Mouse (Mus musculus): ENCODE measurements around the gene Iqgap2.

Iqgap2 gene

DNA sequence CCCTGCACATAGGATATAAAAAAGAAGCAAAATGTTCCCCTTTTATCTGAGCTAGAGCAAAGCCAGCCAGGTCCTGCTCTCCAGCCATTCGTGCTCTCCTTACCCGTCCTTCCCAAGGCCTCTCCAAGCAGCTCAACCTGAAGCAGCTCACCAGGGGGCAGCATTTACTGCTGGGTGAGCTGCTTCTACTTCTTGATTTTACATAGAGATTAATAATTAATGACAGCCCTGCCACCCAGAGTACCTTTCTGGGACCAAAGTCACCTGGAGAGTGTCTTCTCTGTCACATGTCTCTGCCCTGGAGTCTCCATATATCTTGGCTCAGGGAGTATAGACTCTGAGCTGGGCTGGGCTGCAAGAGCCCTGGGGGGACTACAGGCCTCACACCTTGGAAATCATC, 114.5 kb downstream of the Iqgap2 start:
- peak; percentile 66 to 70 for DNase-seq

DNA sequence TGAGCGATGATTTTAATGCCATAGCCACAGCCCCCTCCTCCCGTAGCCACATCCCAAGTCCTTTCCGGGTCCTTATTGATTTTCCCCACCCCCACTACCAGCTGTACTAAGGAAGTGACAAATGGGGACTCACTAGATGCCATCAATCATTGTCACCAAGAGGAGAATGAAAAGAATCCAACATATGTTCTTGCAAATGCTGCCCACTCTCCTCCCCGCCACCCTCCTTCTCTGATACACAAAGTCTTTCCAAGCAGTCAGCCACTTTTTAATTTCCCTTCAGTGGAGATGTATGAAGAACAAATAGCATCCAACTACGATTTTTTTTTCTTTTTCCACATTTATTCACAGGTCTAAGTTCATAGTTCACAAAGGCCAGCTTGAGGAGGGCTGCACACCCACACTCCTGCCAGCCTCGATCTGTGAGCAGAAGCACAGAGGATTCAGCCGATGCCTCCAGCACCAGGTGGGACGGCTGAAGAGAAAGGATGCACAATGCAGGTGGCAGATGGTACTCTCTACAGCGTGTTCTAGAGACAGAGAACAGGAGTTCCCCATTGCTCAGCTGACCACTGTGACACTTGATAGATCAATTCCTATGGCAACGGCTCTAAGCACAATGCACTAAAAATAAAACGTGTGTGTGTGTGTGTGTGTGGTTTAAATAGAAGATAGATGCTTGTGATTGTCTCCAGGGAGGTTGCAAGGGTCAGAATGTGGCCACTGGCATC, 116.6 kb downstream of the Iqgap2 start:
- DNase-seq = peak; percentile 61 to 72

DNA sequence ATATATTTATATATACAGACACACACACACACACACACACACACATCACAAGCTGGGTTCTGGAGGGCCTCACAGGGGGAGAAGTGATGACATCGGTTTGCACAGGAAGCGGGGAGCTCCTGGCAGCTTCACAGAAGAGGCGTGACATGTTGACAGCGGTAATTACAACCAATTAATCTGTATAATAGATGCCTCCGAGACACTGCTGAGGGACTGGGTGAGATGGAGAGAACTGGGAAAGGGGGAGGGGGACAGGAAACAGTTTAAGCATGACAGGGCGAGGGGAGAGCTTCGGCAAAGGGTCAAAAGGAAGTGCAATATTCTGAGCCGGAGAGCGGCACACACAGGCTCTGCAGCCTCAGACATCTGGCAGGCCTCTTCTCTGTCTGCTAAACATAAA, 126.7 kb downstream of the Iqgap2 start:
- peak; percentile 53 to 62 for DNase-seq

DNA sequence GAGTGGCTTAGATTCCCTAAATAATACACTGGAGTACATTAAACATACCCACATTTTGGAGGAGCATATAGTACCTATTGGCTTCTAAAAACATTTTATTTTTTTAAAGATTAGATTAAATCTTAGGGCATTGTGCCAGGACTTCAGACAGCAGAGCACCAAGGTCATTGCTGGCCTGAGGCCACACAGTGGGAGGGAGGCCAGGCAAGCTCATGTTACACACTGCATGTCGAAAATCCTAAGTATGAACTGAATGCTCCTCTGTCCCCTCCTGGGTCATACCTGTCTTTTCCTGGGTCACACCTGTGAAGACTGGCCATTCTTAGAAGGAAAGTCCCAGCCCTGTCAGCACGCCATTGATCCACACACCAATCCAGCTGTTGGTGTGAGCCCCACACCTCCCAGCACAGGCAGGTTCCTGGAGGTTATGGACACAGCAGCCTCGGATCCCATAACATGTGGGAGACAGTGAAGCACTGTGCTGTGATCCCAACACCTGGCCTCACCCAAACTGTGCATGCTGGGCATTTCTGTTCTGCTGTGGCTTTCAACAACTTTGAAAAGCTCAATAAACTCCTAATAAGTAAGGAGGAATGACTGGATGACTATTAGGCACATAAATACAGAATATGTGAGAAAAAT, 127.7 kb downstream of the Iqgap2 start:
- DNase-seq = peak in 1 of 2 experiments; percentile 35

DNA sequence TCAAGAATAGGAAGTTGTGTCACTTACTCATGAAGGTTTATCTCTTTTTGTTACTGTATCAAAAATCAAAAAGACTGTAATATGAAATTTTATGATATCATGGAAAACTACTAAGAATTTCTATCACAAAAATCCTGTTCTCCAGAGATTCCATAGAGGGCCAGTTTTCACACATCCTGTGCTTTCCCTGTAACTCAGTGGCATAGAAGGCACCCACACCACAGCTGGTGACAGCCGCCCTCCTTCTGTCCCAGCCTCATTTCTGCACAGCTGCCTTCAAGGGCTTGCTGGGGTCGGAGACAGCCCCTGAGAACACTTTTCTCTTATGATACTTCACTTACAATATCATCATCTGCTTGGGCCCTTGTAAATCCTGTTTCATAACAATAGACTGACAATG, 131.9 kb downstream of the Iqgap2 start:
- no peak for DNase-seq

DNA sequence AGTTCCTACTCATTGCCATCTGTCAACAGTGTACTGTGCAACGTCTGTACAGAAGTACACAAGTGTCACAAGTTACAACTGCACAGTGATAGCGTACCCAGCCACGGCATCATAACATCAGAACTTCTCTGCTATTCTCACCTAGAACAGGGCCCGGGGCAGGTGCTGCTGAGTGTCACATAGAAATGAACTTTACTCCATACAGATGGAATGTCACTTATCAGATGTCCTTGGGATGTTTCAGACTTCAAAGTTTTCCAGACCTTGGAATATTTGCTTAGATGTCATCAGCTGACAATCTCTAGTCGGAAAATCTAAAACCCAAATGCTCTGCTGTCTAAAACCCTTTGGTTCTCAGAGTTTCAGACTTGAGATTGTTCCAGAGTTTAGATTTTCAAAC, 137.4 kb downstream of the Iqgap2 start:
- DNase-seq = no peak

DNA sequence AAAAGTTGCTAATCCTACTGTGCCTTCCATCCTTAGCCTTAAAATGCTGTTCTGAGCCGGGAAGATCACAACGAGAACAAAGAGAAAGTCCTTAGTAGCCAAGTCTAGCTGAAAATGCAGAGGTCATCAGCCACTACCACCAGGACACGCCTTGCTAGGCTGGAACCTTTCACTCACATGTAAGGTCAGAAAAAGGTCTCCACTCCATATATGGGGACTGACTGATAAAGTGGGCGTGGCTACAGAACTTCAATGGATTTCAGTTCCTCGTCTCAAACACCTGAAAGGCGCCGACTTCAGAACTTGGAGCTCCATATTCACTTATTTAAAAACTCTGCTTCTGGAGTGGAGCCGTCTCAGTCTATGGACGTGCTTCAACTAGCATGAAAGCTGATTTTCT, 139.3 kb downstream of the Iqgap2 start:
- no peak for DNase-seq

DNA sequence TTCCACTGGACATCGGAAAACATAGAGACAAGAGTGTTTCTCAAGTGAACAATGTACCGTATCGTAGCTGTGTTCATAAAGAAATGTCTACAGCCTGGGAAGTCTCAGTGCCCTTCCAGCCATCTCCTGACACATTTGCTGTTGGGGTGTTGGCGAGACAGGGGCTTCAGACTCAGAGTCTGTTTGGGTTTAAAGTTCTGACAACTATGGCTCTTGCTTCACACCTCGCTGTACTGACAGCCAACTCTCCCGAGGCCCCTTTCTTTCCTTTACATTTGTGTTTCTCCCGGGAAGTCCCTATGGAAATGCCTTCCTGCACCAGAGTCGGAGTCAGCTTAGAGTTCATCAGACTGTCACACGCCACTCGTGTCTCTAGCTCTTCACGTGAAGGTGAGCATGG, 144.2 kb downstream of the Iqgap2 start:
- no peak for DNase-seq

DNA sequence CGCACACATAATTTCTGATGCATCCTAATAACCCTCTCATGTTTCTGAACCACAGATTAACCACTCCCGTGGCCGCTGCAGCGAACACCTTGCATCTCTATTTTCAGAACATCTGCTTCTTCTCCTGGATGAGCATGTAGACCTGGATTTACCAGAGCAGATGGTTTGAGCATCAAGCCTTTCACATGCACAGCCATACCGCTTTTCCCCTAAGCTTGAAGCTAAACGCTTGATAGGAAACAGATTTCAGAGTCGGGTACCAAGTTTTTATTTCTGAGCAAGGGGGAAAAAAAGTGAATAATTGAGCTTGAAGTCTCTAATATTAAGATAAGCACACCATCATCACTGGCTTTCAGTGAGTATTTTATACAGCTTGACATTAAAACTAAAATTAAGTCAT, 144.6 kb downstream of the Iqgap2 start:
- no peak for DNase-seq

DNA sequence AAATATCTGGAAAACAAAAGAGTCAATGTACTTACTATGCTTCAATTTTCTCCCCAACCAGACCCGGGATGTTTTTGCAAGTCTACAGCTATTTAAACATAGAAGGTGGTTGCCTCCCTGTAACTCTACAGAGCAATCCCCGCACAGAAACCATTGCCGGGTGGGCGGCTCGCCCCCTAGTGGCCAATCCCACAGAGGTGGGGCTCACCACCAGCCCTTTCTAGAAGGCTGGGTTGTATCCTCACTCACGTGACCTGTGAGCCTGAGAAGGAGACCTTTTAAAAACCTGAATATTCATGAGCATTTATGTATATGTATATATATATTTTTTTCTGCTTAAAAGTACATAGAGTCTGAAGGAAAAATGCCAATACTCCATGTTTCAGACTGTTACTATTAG, 145.2 kb downstream of the Iqgap2 start:
- DNase-seq = peak; percentile 84 to 86

DNA sequence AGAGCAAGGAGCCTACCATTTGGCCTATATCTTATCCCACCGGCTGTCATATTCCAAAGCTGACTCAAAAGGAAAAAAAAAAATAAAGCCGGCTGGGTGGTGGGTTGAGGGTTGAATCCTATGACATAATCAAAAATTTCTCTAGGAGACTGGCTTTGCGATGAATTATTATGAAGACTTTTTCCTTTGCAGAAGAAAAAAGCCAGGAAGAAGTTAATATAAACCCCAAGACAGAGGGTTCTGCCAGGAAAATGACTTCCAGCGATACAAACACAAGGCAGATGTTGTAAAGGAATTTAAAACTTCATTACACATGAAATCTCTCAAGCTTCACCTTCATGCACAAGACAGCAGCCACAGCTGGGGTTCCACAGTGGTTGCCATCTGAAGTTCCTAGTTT, 146.3 kb downstream of the Iqgap2 start:
- no peak for DNase-seq

DNA sequence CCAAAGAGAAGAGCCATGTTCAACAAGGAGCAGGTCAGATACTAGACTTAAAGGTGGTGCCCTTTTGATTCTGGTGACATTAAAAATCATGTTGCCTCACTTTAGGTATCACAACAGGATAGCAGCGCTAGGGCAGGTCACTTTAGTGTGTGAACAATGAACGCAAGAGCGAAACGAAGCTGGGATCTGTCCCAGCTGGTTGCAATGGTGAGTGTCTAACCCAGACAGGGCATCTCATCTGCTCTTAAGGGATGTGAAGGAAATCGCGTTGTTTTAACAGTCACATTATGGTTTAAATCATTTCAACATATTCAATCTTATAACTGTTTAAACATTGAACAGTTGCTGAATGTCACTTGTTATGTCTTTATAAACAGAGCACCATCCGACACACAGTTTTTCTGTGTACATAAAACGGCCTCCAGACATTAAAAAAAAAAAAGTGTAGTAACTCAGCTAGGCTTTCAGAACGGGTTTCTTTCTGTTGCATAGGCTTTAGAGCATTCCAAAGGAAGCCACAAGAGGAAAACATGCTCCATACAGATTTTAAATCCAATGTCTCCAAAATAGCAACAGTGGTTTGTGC, 148.7 kb downstream of the Iqgap2 start:
- DNase-seq = no peak

DNA sequence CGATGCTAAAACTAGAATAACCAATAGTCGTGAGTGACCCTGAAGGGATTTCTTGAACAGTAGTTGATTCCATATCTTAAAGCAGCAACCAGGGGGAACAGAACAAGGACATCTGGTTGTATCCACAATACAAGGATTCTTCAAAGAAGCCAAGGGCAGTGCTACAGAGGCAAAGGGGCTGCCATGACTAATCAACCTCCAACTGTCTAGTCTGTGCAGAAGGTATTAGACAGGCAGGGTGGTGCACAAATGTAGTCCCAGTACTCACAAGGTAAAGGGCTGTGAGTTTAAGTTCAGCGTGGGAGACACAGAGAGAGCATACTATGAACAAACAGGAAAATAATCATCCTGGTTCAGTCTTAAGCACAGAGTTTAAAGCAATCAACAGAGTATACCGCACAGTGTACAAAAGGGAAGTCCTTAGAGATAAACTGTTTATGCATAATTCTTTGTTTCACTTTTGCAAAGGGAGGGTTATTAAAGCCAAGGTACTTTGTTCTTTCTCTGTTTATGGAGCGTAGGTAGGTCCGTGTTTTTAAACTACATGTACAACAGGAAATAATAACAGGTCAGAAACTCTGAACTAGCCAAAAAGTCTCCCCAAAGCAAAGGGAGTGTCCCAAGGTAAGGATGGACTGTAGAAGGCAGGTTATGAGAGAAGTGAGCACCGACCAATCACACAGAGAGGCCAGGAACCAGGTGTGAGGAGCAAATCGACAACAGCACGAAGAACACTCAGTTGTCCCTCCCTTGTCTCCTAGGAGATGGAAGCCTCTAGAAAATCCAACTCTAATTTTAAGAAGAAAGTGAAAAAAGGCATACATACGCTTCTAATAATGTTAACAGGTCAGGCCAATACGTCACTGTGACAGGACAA, 149.7 kb downstream of the Iqgap2 start:
- DNase-seq = no peak

DNA sequence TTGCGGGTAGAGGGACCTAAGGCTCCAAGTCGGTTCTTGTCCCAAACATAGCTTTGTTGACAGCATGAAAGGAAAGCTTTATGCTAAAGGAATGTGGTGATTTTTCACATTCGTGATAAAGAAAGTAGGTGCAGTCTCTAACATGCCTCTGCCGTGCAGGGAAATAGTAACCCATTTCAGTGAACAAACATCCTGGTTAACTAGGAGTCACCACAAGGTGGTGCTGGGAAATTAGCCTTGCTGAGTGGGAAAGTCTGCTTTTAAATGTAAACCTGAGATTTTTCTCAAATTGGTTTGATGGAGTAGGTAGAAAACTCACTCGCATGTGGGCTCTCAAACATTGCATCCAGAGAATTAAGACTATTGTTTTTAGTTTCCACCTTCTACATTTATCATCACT, 152.1 kb downstream of the Iqgap2 start:
- DNase-seq = peak; percentile 59 to 66

DNA sequence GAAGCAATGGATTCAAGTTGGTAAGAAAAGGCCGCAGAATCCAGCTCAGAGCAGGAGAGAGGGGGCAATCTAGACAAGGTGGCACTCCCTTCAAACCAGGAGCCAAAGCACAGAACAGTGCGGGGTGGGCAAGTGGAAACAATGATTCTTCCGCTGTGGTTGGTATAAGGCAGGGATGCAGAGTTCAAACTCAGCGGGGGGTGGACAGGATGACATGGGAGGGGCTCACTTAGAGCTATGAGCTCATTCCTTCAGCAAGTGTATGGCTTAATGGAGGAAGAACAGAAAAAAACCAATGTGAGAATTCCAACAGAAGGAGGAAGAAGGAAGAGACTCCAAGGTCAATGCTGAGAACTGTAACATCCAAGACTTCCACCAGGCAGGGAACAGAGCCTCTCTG, 161.2 kb downstream of the Iqgap2 start:
- no peak for DNase-seq

DNA sequence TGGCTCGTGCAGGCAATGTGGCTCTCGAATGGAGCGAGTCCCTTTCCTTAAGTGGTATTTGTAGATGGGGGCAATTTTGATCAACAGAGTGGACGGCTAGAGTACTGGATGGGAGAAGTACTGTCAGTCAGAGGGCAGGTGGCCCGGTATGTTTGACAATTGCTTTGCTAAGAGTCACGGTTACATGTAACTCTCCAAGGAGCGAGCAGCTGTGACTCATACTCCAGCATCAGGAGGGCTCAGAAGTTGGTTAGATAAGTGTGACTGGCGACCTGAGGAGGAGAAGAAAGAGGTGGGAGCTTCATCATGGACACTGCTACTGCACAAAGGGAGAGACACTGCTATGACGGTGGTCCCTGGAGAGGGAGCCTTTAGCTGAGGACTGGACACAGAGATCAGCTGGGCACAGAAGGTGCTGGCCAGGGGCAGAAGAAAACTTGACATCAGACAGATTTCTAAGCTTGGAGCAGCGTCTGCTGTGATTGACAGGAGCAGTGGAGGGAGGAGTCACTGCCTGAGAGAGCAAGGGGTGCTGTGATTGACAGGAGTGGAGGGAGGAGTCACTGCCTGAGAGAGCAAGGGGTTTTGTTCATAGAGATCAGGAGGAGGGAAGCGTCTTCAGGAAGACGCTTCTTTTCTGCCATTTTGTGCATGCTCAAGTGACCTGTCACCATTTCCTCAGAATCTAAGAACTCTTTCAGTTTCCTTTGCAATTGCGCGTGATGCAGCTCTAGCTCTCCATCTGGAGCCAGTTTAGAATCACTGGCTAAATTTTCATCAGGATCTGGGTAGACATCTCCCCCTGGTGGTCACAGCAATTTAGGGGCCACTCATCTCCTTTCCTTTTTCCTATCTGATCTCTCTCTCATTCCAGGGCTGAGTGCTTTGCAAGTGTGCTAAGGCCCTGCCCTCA, 172.1 kb downstream of the Iqgap2 start:
- DNase-seq = peak; percentile 82 to 86

DNA sequence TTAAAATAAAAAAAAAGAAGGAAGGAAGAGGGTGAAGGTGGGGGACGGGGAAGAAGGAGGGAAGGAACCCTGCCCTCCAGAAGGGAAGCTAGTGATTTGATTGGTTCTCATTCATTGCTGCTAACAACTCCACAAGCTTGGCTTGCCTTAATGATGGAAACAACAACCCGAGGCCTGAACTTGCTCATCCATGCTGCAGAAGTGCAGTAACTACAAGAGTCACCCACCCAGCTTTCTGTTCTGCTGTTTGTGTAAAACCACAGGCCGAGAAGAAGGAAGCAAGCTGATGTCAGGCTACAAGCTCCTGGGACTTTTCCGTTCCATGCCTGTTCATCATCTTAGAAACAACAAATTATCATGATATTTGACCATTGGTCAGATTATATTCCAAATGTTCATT, 176.4 kb downstream of the Iqgap2 start:
- no peak for DNase-seq

DNA sequence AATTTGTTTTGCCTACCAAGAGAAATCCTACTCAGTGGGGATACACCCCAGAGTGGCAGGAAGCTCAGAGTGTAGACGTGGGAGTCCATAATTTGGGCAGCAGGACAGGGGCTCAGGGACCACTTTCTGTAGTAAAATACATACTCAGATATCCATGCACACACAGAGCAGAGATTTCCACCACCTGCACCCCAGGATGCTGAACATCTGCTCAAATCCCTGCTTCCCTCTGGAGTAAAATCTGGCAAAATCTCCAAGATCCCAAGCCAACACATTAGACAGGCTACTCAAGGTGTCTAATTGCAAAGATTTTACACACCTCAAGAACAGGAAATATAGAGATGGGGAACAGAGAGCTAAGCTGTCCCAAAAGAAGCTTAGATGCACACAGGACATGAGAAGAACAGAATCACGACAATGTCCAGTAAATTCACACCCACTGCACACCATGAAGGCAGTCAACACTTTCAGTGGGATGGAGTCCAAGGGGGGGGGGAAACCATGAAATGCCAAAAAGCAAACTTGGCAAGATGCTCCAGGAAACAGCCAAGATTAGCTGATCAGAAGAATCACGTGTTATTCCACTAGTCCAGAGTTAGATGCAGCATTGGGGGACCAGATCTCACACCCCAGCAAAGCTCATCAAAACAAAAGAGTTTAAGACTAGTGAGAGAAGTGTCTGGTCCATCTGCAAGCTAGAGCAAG, 177.3 kb downstream of the Iqgap2 start:
- peak; percentile 57 to 62 for DNase-seq

DNA sequence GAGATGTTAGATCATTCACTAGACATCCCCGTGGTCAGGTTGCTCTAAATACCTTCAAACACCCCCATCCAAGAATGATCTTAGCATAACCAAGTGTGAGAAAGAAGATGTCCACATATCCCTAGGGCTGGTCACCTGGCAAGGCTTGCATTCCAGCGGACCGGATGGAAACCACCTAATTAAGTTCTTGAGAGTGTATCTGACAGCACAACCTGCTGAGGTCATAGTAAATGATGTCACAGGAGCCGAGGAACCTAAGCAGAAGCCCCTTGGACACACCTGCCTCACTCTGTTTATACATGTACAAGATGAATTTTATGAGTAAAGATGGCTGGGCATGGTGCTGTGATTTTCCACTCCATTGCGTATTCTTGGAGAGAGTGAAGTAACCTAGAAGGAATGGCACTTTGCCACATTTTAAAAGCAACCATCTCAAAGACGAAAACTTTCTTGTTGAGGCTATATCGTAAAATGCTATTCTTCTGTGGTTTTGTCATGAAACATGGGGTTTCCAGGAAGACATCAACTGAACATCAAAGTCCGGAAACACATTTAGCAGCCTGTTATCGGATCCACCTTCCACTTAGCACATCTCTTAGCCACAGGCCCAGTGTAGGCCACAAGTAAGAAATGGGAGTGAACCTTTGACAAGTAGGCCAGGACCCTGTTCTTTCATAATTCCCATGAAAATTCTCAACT, 179.0 kb downstream of the Iqgap2 start:
- no peak for DNase-seq

DNA sequence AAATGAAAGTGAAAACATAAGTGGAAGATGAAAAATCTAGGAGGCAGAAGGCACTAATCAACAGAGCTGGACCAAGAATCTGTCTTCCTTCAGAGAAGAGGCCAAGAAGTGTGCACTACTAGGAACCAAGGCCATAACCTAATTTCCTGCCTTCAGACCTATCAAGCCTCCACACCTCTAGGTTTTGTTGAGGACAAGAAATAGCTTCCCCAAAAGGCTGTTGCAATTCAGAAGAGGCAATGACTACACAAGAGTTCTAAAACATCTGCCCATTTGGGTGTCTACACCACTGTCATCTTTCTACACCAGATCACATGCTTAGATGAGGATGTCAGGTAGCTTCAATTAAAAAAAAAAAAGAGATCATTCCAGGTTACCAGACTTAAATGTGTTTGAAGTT, 179.7 kb downstream of the Iqgap2 start:
- DNase-seq = no peak

DNA sequence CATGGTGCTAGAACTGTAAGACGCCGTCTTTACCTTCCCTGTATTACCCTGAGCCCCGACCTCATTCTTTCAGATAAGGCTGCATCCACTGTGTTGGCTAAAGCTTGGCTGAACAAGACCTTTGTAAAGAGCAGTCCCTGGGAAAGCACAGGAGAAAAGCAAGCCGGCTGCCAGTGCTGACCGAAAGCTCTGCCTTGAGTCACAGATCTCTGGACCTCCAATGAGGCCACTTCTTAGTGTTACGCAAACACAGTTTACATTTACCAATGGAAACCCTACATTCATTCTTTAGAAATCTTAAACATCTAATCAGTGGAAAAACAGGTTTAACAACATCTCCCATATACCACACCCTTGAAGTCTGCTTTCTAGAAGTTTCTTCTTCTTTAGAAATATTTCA, 186.1 kb downstream of the Iqgap2 start:
- no peak for DNase-seq

Data from cerebellum, postnatal 10 days (tissue).